Mouse (Mus musculus) CH12.LX (cell line): Measurements from ENCODE around the gene Larp1. TPM values are rescaled to one million over a fixed set of nuclear protein-coding genes. Genes with fewer than 3 reads are reported as not detected.
A peak's percentile ranks its signal among the peaks of the same experiment; 100 is the strongest.

Source experiments
- DNase-seq: peaks from one replicate; pipeline ENCODE4 v3.0.0-alpha.2; 2013; ENCODE audit errors: extremely low read depth
- H3K27ac ChIP-seq: 2 replicates; pipeline ENCODE4 v1.5.1; 2012; ENCODE audit warnings: low read depth, mild to moderate bottlenecking, control low read depth, moderate library complexity; ENCODE audit not compliant: insufficient read depth
- H3K27me3 ChIP-seq: replicated peaks from 2 replicates; pipeline ENCODE3; 2012; ENCODE audit warnings: inconsistent platforms
- H3K36me3 ChIP-seq, 2 experiments: replicated peaks in 1 of 2; 2 replicates each; pipeline versions ENCODE3 to v1.6.1; 2012; ENCODE audit warnings: inconsistent platforms in 1 of 2, low read length in 1 of 2, mild to moderate bottlenecking in 1 of 2, mixed read lengths in 1 of 2, moderate library complexity in 1 of 2; ENCODE audit not compliant: control insufficient read depth in 1 of 2, insufficient read depth in 1 of 2
- H3K4me1 ChIP-seq, 2 experiments: 2 replicates each; pipeline ENCODE4 v1.6.1; 2012; ENCODE audit warnings: inconsistent platforms in 1 of 2, moderate library complexity in 1 of 2; ENCODE audit not compliant: insufficient read depth in 2 of 2, control insufficient read depth in 1 of 2
- H3K4me2 ChIP-seq: 2 replicates; pipeline ENCODE4 v1.6.1; 2012; ENCODE audit warnings: low read depth, mild to moderate bottlenecking, control low read depth; ENCODE audit not compliant: poor library complexity, insufficient read depth, severe bottlenecking
- H3K4me3 ChIP-seq, 3 experiments: fragments of 150-350 bp in 1 of 3; sonication (generic) in 1 of 3; replicated peaks in 1 of 3; 2 replicates each; pipeline versions ENCODE3 to v1.5.1; 2011 to 2012; ENCODE audit warnings: low read depth in 2 of 3, low read length in 2 of 3, mild to moderate bottlenecking in 2 of 3, moderate library complexity in 2 of 3, control low read depth in 1 of 3, improper control_type of control experiment in 1 of 3, inconsistent platforms in 1 of 3, mixed read lengths in 1 of 3; ENCODE audit not compliant: poor library complexity in 1 of 3
- H3K79me2 ChIP-seq: replicated peaks from 2 replicates; pipeline ENCODE4 v1.6.1; 2012; ENCODE audit warnings: mild to moderate bottlenecking, moderate library complexity; ENCODE audit not compliant: control insufficient read depth, poor library complexity, insufficient read depth, severe bottlenecking; ENCODE audit errors: extremely low read depth
- H3K9ac ChIP-seq: 2 replicates; pipeline ENCODE4 v1.6.1; 2012; ENCODE audit warnings: low read depth, mild to moderate bottlenecking, control low read depth, moderate library complexity; ENCODE audit not compliant: insufficient read depth
- H3K9me3 ChIP-seq: replicated peaks from 2 replicates; pipeline ENCODE3; 2012; ENCODE audit warnings: low read length, inconsistent platforms, mixed read lengths
- BHLHE40 ChIP-seq: IDR thresholded peaks from 2 replicates; pipeline ENCODE4 v1.6.1; 2011; ENCODE audit warnings: mild to moderate bottlenecking, low read depth, low read length, improper control_type of control experiment
- CTCF ChIP-seq, 2 experiments: IDR thresholded peaks in 1 of 2; conservative IDR thresholded peaks in 1 of 2; 2 replicates each; pipeline ENCODE4 v1.5.1; 2011 to 2012; ENCODE audit warnings: low read depth in 2 of 2, low read length in 2 of 2, improper control_type of control experiment in 1 of 2, inconsistent platforms in 1 of 2, mild to moderate bottlenecking in 1 of 2, moderate library complexity in 1 of 2
- ELF1 ChIP-seq: IDR thresholded peaks from 2 replicates; pipeline ENCODE4 v1.6.1; 2014; ENCODE audit warnings: low read depth, mild to moderate bottlenecking, inconsistent platforms, low read length, improper control_type of control experiment
- EP300 ChIP-seq: IDR thresholded peaks from 2 replicates; pipeline ENCODE4 v1.6.1; 2011; ENCODE audit warnings: low read length, improper control_type of control experiment
- HCFC1 ChIP-seq: IDR thresholded peaks from 2 replicates; pipeline ENCODE4 v1.6.1; 2012; ENCODE audit warnings: low read depth, mild to moderate bottlenecking, inconsistent platforms, low read length, improper control_type of control experiment
- JUN ChIP-seq: IDR thresholded peaks from 2 replicates; pipeline ENCODE4 v1.6.1; 2011; ENCODE audit warnings: low read depth, mild to moderate bottlenecking, low read length, improper control_type of control experiment, moderate library complexity; ENCODE audit not compliant: insufficient read depth
- JUND ChIP-seq: conservative IDR thresholded peaks from 2 replicates; pipeline ENCODE4 v1.6.1; 2011; ENCODE audit warnings: low read depth, low read length, improper control_type of control experiment
- MAX ChIP-seq: IDR thresholded peaks from 2 replicates; pipeline ENCODE4 v1.6.1; 2011; ENCODE audit warnings: low read length, improper control_type of control experiment
- MEF2A ChIP-seq: IDR thresholded peaks from 2 replicates; pipeline ENCODE4 v1.6.1; 2014; ENCODE audit warnings: low read depth, mild to moderate bottlenecking, inconsistent platforms, low read length, improper control_type of control experiment, borderline replicate concordance
- MYC ChIP-seq: IDR thresholded peaks from 2 replicates; pipeline ENCODE4 v1.6.1; 2011; ENCODE audit warnings: low read depth, mild to moderate bottlenecking, improper control_type of control experiment, low read length
- NRF1 ChIP-seq: IDR thresholded peaks from 2 replicates; pipeline ENCODE4 v1.6.1; 2014; ENCODE audit warnings: low read depth, mild to moderate bottlenecking, inconsistent platforms, low read length, improper control_type of control experiment, moderate library complexity
- PAX5 ChIP-seq: IDR thresholded peaks from 2 replicates; pipeline ENCODE4 v1.6.1; 2012; ENCODE audit warnings: low read length, inconsistent platforms, mixed read lengths
- POLR2A ChIP-seq: IDR thresholded peaks from 2 replicates; pipeline ENCODE4 v1.6.1; 2011; ENCODE audit warnings: low read depth, mild to moderate bottlenecking, improper control_type of control experiment, low read length
- RAD21 ChIP-seq: IDR thresholded peaks from 2 replicates; pipeline ENCODE4 v1.6.1; 2011; ENCODE audit warnings: low read depth, mild to moderate bottlenecking, low read length, improper control_type of control experiment, moderate library complexity
- RCOR1 ChIP-seq: conservative IDR thresholded peaks from 2 replicates; pipeline ENCODE4 v1.6.1; 2012; ENCODE audit warnings: low read depth, mild to moderate bottlenecking, inconsistent platforms, low read length, improper control_type of control experiment
- SMC3 ChIP-seq: IDR thresholded peaks from 2 replicates; pipeline ENCODE4 v1.6.1; 2011; ENCODE audit warnings: low read depth, low read length, improper control_type of control experiment
- TBP ChIP-seq: conservative IDR thresholded peaks from 2 replicates; pipeline ENCODE4 v1.6.1; 2011; ENCODE audit warnings: low read depth, low read length, improper control_type of control experiment
- TCF12 ChIP-seq: IDR thresholded peaks from 2 replicates; pipeline ENCODE4 v1.6.1; 2014; ENCODE audit warnings: low read depth, mild to moderate bottlenecking, inconsistent platforms, low read length, improper control_type of control experiment
- UBTF ChIP-seq: IDR thresholded peaks from 2 replicates; pipeline ENCODE4 v1.6.1; 2012; ENCODE audit warnings: low read depth, mild to moderate bottlenecking, inconsistent platforms, low read length, improper control_type of control experiment, moderate library complexity
- USF1 ChIP-seq: IDR thresholded peaks from 2 replicates; pipeline ENCODE4 v1.6.1; 2014; ENCODE audit warnings: low read depth, mild to moderate bottlenecking, inconsistent platforms, low read length, improper control_type of control experiment
- ZKSCAN1 ChIP-seq: IDR thresholded peaks from 2 replicates; pipeline ENCODE4 v1.6.1; 2012; ENCODE audit warnings: low read depth, inconsistent platforms, low read length, improper control_type of control experiment, borderline replicate concordance
- ZMIZ1 ChIP-seq: IDR thresholded peaks from 2 replicates; pipeline ENCODE4 v1.6.1; 2012; ENCODE audit warnings: low read depth, mild to moderate bottlenecking, inconsistent platforms, low read length, improper control_type of control experiment
- dilution Hi-C: fragments of 300-500 bp; cut with MboI; formaldehyde crosslinking; loops from 2 replicates; pipeline ENCODE4 v1.14.3; 2020; ENCODE audit warnings: low sequenced_read_pairs; ENCODE audit not compliant: extremely low pct_unique_long_range_greater_than_20kb, extremely low pct_ligation_motif_present
- in situ Hi-C: fragments of 300-500 bp; cut with MboI; formaldehyde crosslinking; loops from 3 replicates; pipeline ENCODE4 v1.14.3; 2019; ENCODE audit warnings: low sequenced_read_pairs, low pct_ligation_motif_present, low pct_unique_long_range_greater_than_20kb, mixed read lengths
- polyA plus RNA-seq: library from polyadenylated mRNA; unstranded; fragments of >175 nt; gene quantifications from 2 replicates; pipeline ENCODE4 v1.2.1, GENCODE M21; 2012; ENCODE audit warnings: low read depth; ENCODE audit not compliant: insufficient read length
- total RNA-seq, 2 experiments: library from RNA; depleted of rRNA; stranded (reverse); fragments of 300-350 nt in 1 of 2; fragments of >200 nt in 1 of 2; gene quantifications; 2 replicates each; pipeline ENCODE4 v1.2.3; 2012 to 2014

Gene Larp1
- total and polyA plus RNA-seq, 3 experiments, result 38.2 to 284 (median 94.1) TPM

DNA sequence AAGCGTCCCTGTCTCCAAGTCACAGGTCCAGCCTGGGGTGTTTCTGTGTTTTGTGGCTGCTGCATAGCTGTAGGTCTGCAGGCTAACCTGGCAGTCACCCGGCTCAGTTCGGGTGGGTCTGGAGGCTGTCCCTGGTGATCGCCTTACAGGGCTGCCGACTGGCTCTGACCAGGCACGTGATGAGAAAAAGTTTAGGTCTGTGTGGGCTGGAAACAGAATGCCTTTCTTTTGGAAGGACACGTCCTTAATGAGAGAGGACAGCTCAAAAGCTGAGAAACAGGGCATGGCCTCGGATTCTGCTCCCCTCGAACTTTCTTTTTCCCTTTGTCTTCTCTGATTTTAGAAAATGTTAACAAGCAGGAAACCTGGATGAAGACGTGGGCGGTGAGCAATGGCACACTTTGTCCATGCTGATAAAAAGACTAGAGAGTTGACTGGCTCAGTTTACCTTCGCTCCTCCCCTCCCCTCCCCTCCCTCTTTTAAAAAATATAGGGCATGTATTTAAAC lies 84.2 kb downstream of the Larp1 start, which contains the start of gene Gm12248:
Gene Gm12248 (minus strand): TSS at position 114 of the 508 bp plus-strand sequence.
- no peak within 1 kb of the TSS for H3K4me2 ChIP-seq
- TF ChIP-seq TCF12 (no peak), MEF2A (no peak), POLR2A (no peak), UBTF (no peak), CTCF (conservative IDR thresholded peaks at IDR 0.05 in 1 of 2, IDR thresholded peaks at IDR 0.05 in 1 of 2; ENCODE audit: low read depth in 2 of 2, low read length in 2 of 2) (no peak), PAX5 (no peak), MYC (no peak), HCFC1 (no peak), BHLHE40 (peak; percentile 41; the same call in 1 of the 2 replicates)
- H3K9me3 ChIP-seq, result no peaks in the 10 kb centered on the region
- DNase-seq, result no peak
- H3K27ac ChIP-seq, result no peak within 1 kb of the TSS
- no peaks in the 10 kb centered on the region for H3K36me3 ChIP-seq
- no peak within 1 kb of the TSS for H3K9ac ChIP-seq
- no peak within 1 kb of the TSS for H3K4me3 ChIP-seq
- in situ Hi-C loops, result no loop called here
- peaks cover 9 to 25% of the 10 kb centered on the region in 2 experiments for H3K4me1 ChIP-seq
- no peaks in the 10 kb centered on the region for H3K79me2 ChIP-seq
- no peaks in the 10 kb centered on the region for H3K27me3 ChIP-seq
- dilution Hi-C loops, result no loop called here

DNA sequence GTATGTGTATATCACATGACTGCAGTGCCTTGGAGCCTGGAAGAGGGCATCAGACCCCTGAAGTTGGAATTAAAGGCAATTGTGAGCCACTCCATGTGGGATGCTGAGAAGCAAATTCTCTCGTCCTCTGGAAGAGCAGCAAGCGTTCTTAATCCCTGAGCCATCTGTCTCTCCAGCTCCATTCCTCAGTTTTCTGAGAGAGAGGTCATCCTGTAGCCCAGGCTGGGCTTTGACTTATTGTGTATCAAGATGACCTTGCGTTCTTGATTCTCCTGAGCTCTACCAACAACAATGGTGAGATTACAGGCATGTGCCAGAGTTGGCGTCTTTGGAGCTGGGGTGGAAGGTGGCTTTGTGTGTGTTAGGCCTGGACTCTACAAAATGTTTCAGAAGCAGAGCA lies 85.9 kb downstream of the Larp1 start:
- H3K4me1 ChIP-seq, result peaks cover 9 to 25% of the 10 kb centered on the region in 2 experiments

More for the DNA sequence above, 85.9 kb downstream of the Larp1 start:
- Histone ChIP-seq H3K4me3 (no peak overlapping the region), H3K27me3 (no peaks in the 10 kb centered on the region), H3K9ac (no peak overlapping the region), H3K4me2 (no peak overlapping the region), H3K9me3 (no peaks in the 10 kb centered on the region), H3K27ac (no peak overlapping the region), H3K79me2 (no peaks in the 10 kb centered on the region), H3K36me3 (no peaks in the 10 kb centered on the region)
- in situ Hi-C loops (no loop called here), dilution Hi-C loops (no loop called here)
- TF ChIP-seq MAX, result no peak
- no peak for TF ChIP-seq EP300
- no peak for TF ChIP-seq TBP
- TF ChIP-seq ZMIZ1, result no peak
- no peak for TF ChIP-seq TCF12
- no peak for TF ChIP-seq SMC3
- TF ChIP-seq NRF1, result no peak
- no peak for TF ChIP-seq ELF1
- TF ChIP-seq HCFC1, result no peak
- TF ChIP-seq USF1, result no peak
- no peak for TF ChIP-seq RCOR1
- TF ChIP-seq JUN, result no peak
- TF ChIP-seq MEF2A, result no peak
- TF ChIP-seq PAX5, result no peak
- no peak for TF ChIP-seq ZKSCAN1
- TF ChIP-seq RAD21, result no peak
- TF ChIP-seq MYC, result no peak
- no peak for TF ChIP-seq JUND
- DNase-seq, result no peak
